ENCODE assay signal across 7 mouse cellular contexts in the genomic region with DNA sequence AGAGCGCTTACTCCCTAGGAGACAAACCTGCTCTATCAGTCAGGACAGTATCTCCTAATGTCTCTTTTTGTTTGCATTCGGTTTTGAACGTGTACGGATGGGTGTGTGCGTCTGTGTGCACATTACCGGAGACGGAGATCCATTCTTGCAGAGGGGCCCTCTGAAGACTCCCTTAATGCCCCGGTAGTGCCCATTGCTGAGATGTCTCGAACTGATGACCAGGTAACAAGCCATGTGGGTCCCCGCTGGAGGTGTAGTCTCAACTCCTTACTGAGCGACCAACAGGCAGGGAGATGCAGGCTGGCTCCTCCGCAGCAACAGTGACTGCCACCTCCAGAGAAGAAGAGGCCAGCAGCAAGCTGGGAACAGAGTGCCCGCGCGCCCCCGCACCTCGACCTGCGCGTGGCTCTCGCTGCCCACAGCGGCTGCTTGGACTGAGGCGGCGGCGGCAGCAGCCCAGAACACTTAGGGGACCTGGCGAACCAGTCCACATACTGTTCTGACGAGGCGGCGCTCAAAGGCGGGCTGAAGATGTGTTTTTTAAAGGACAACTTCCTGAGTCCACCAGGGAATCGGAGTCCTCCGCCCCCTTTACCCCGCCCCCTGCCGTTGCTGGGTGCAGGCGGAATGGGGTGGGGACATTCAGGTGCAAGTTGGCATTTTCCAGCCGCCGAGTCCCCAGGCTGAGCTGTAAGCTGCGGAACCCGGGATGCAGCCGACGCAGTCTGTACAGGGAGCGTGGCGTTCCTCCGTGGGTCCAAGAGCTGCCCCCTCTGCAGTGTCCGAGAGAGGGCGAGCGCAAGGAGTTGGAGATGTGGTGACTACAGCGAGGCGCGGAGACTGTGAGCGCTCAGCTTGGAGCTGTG. TPM values are rescaled to one million over a fixed set of nuclear protein-coding genes. Genes with fewer than 3 reads are reported as not detected.
A peak's percentile ranks its signal among the peaks of the same experiment; 100 is the strongest.
DNase-seq lines count a peak whose midpoint lies in the region; ATAC-seq and TF ChIP-seq lines count a peak whose summit lies in the region.

TSS of gene Zfp804b (minus strand) at position 612 of the 866 bp plus-strand sequence.

- peak within 1 kb of the TSS; percentile 66 for H3K9ac ChIP-seq in heart, embryonic 14.5 days (ENCODE audit: low read length)
- H3K9ac ChIP-seq in liver, embryonic 14.5 days (replicated peaks): no peak within 1 kb of the TSS
- peak within 1 kb of the TSS; percentile 65 for H3K9ac ChIP-seq in neural tube, embryonic 15.5 days (replicated peaks)

- no peak within 1 kb of the TSS for H3K27ac ChIP-seq in heart, embryonic 14.5 days (replicated peaks in 1 of 2; ENCODE audit: control insufficient read depth in 1 of 2, insufficient read depth in 1 of 2, low read depth in 2 of 2, low read length in 2 of 2)
- no peak within 1 kb of the TSS for H3K27ac ChIP-seq in liver, embryonic 14.5 days
- H3K27ac ChIP-seq in neural tube, embryonic 15.5 days (replicated peaks): peak within 1 kb of the TSS; percentile 76

- H3K4me3 ChIP-seq in heart, embryonic 14.5 days (ENCODE audit: control insufficient read depth in 1 of 2, insufficient read depth in 1 of 2, low read depth in 1 of 2, low read length in 2 of 2): peak within 1 kb of the TSS; percentile 62 to 72
- H3K4me3 ChIP-seq in liver, embryonic 14.5 days (ENCODE audit: insufficient read depth in 1 of 2, low read depth in 2 of 2, low read length in 2 of 2): peak within 1 kb of the TSS; percentile 28 to 29; a peak in 3 of 4 replicates
- H3K4me3 ChIP-seq in neural tube, embryonic 15.5 days (replicated peaks): peak within 1 kb of the TSS; percentile 73

- peak; percentile 26; the same call in 1 of the 2 replicates for ATAC-seq in heart, embryonic 14.5 days (ENCODE audit: insufficient number of reproducible peaks, insufficient read depth, low FRiP score, low read depth)
- ATAC-seq in liver, embryonic 14.5 days (ENCODE audit: insufficient read depth): no peak
- peak; percentile 93 for ATAC-seq in neural tube, embryonic 15.5 days (ENCODE audit: low FRiP score)

- no peaks in the 10 kb centered on the region for H3K36me3 ChIP-seq in heart, embryonic 14.5 days (ENCODE audit: control insufficient read depth, insufficient read depth, low read length)
- H3K36me3 ChIP-seq in liver, embryonic 14.5 days (replicated peaks; ENCODE audit: control insufficient read depth, insufficient read depth, low read depth): no peaks in the 10 kb centered on the region
- H3K36me3 ChIP-seq in neural tube, embryonic 15.5 days: no peaks in the 10 kb centered on the region

- TF ChIP-seq EP300 in liver, embryonic 14.5 days (IDR thresholded peaks at IDR 0.05; ENCODE audit: low read depth): no peak

- peaks cover 0 to 4% of the 10 kb centered on the region in 2 experiments; a peak in 1 of 4 replicates for H3K4me1 ChIP-seq in heart, embryonic 14.5 days (ENCODE audit: control insufficient read depth in 2 of 2, insufficient read depth in 2 of 2, low read length in 2 of 2)
- H3K4me1 ChIP-seq in liver, embryonic 14.5 days (replicated peaks; ENCODE audit: control insufficient read depth in 2 of 2, insufficient read depth in 2 of 2, low read length in 1 of 2): no peaks in the 10 kb centered on the region
- peaks cover 9% of the 10 kb centered on the region for H3K4me1 ChIP-seq in neural tube, embryonic 15.5 days

- H3K9me3 ChIP-seq in heart, embryonic 14.5 days (ENCODE audit: control insufficient read depth, low read length): no peaks in the 10 kb centered on the region
- no peaks in the 10 kb centered on the region for H3K9me3 ChIP-seq in liver, embryonic 14.5 days (ENCODE audit: control insufficient read depth, low read length)
- no peaks in the 10 kb centered on the region for H3K9me3 ChIP-seq in neural tube, embryonic 15.5 days (replicated peaks)

- H3K27me3 ChIP-seq in heart, embryonic 14.5 days (ENCODE audit: control insufficient read depth, insufficient read depth, low read length): no peaks in the 10 kb centered on the region
- peaks cover 7% of the 10 kb centered on the region for H3K27me3 ChIP-seq in liver, embryonic 14.5 days (ENCODE audit: control insufficient read depth, insufficient read depth, low read length)
- H3K27me3 ChIP-seq in neural tube, embryonic 15.5 days (replicated peaks): no peaks in the 10 kb centered on the region

- WGBS in heart, embryonic 14.5 days: under 1% methylated on average over 50 of the region's 50 CpGs
- 1% methylated on average over 50 of the region's 50 CpGs for whole genome bisulfite sequencing in liver, embryonic 14.5 days (ENCODE audit: insufficient replicate concordance)
- WGBS in neural tube, embryonic 15.5 days: under 1% methylated on average over 50 of the region's 50 CpGs

- DNase-seq in adrenal gland, postnatal 25 days: peak; percentile 6
- DNase-seq in embryo, embryonic 9.5 days (ENCODE audit: extremely low spot score): peak; percentile 73
- peak; percentile 13 to 37 for DNase-seq in kidney, postnatal 25 days
- no peak for DNase-seq in liver, embryonic 14.5 days (ENCODE audit: low read depth in 3 of 3, low spot score in 3 of 3)
- peak; percentile 16 for DNase-seq in urinary bladder, postnatal 25 days (ENCODE audit: low spot score)

- TF ChIP-seq CTCF in liver, embryonic 14.5 days (IDR thresholded peaks at IDR 0.05; ENCODE audit: low read depth): no peak

- peak within 1 kb of the TSS; percentile 96 for H3K4me2 ChIP-seq in heart, embryonic 14.5 days (ENCODE audit: low read length)
- peak within 1 kb of the TSS; percentile 46 for H3K4me2 ChIP-seq in liver, embryonic 14.5 days (ENCODE audit: low read depth)
- H3K4me2 ChIP-seq in neural tube, embryonic 15.5 days: peak within 1 kb of the TSS; percentile 94

RNA-seq across cellular contexts. Expression of gene Zfp804b, which starts in this region (rescaled TPM):
- total RNA-seq in adrenal gland, postnatal 25 days (2021): not detected in 2 replicates
- polyA plus RNA-seq in heart, embryonic 14.5 days (2014; fragmentation: Nextera tagmentation; extraction: Ambion mirVana): 0.12 and 0.18 TPM in 2 replicates
- not detected in 2 replicates for polyA plus RNA-seq in liver, embryonic 14.5 days (2012; rRNA removed)
- polyA plus RNA-seq in liver, embryonic 14.5 days (2014; fragmentation: Nextera tagmentation; extraction: Ambion mirVana): 0.03 and 0.04 TPM in 2 replicates
- 3.8 and 4.1 TPM in 2 replicates for polyA plus RNA-seq in neural tube, embryonic 15.5 days (2015; fragmentation: Nextera tagmentation; extraction: Ambion mirVana)

Comparison
In these comparisons a context has a peak if more than half of its experiments do, and no peak if none do; other contexts are left out.
1. Peak in DNase-seq in adrenal gland, postnatal 25 days; RNA of the gene not detected or under 1 TPM.
2. Peak in ATAC-seq, H3K4me3 ChIP-seq, H3K9ac ChIP-seq and H3K4me2 ChIP-seq in heart, embryonic 14.5 days; RNA of the gene not detected or under 1 TPM.
3. DNase-seq: peak in embryo, embryonic 9.5 days (single experiment), kidney, postnatal 25 days (2 of 2) and urinary bladder, postnatal 25 days (single experiment); none in liver, embryonic 14.5 days (0 of 3).
4. H3K4me2 ChIP-seq: peak in every context shown above with its lines; median percentile 96 in heart, embryonic 14.5 days; 94 in neural tube, embryonic 15.5 days; 46 in liver, embryonic 14.5 days.
5. Peak in every context shown above with its lines, with median percentiles within 50 percentile points of each other: H3K4me3 ChIP-seq.